Mouse (Mus musculus) brain, embryonic 14.5 days (tissue): Measurements from ENCODE around the gene 2010111I01Rik. TPM values are rescaled to one million over a fixed set of nuclear protein-coding genes. Genes with fewer than 3 reads are reported as not detected.

Experiments
- DNase-seq: peaks from one replicate; pipeline ENCODE4 v3.0.0-alpha.2; 2011; ENCODE audit warnings: low read depth
- CTCF ChIP-seq: fragments of 200-500 bp; IDR thresholded peaks from 2 replicates; pipeline ENCODE4 v1.5.1; 2012; ENCODE audit warnings: inconsistent platforms, mild to moderate bottlenecking, moderate library complexity, borderline replicate concordance; ENCODE audit not compliant: insufficient read depth, insufficient read length; ENCODE audit errors: extremely low read depth
- POLR2A ChIP-seq: fragments of 200-500 bp; IDR thresholded peaks from 2 replicates; pipeline ENCODE4 v1.6.1; 2012; ENCODE audit warnings: mild to moderate bottlenecking, inconsistent platforms, borderline replicate concordance; ENCODE audit not compliant: poor library complexity, insufficient read depth, insufficient read length, severe bottlenecking; ENCODE audit errors: extremely low read depth
- polyA plus RNA-seq: library from polyadenylated mRNA; depleted of rRNA; stranded (reverse); fragments of >200 nt; gene quantifications from 2 replicates; pipeline ENCODE4 v1.2.3, GENCODE M21; 2012

The 2010111I01Rik gene
- polyA plus RNA-seq, 1 experiment: 27.2 TPM

DNA sequence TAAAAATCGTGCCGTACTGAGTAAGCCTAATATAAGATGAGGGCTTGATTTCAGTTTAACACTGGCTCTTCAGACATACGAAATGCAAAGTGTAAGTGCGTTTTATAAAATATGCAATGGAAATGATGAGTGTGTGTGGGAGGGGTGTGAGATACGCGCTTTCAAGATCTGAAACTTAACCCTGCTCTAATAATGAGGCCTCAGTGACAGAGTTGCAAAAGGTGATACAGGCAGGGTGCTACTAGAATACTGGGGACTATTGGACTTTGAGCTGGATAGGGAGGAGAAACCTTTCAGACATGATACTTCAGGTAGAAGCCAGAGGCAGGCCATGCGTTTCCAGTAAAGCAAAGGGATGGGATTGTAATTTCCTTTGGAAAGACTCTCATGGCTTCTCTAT lies 273.4 kb downstream of the 2010111I01Rik start:
- TF ChIP-seq POLR2A (no peak), CTCF (no peak)

GRCm38 (mm10) chr13:63239301-63239804 lies 274.7 kb downstream of the 2010111I01Rik start:
- TF ChIP-seq CTCF (no peak), POLR2A (no peak)
- peak; percentile 61 for DNase-seq

More for the DNA sequence above, 273.4 kb downstream of the 2010111I01Rik start:
- DNase-seq: no peak

GRCm38 (mm10) chr13:63239877-63240671 lies 275.4 kb downstream of the 2010111I01Rik start:
- TF ChIP-seq POLR2A (0 out of 2 replicates have a peak, but pooled peaks have one; percentile 12), CTCF (no peak)

GRCm38 (mm10) chr13:63240835-63241234 lies 276.1 kb downstream of the 2010111I01Rik start:
- TF ChIP-seq CTCF: no peak
- DNase-seq: no peak

More at GRCm38 (mm10) chr13:63239877-63240671, 275.4 kb downstream of the 2010111I01Rik start:
- DNase-seq: peak; percentile 78

- no peak for DNase-seq
- TF ChIP-seq CTCF (no peak), POLR2A (no peak)
Measured at GRCm38 (mm10) chr13:63241665-63242064, 277.0 kb downstream of the 2010111I01Rik start.

DNA sequence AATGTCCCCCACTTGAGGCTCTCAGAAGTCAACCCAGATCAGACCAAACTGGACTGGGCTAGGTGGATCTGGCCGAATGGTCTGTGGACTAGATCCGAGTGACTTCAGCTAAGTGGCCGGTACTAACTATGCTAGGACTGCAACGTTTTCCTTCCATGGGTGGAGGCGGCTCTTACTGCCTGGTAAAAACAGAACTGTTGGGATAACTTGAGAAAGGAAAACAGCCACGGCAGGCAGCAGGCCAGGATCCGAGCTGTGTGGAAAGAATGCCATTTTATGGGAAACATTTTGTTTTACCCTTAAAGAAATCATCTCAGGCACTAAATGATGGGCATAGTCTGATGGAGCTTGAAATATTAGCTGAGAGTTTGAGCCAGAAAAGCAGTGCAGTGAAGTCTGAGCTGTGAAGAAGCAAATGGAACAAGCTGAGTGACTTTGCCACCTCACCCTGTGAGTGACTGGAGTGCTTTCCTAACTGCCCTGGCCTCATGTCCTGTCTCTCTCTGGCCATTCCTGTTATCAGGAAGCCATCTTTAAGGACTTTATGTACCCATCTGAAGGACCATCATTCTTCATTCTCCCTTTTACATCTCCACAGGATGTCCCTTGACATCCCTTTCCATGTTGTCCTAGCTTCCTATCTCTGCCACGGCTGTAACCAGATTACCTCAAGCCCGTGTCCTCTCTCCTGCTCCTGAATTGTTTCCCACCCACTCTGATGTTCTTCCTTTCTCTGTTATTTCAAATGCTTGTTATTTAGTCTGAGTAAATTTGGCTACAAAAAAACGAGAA lies 277.9 kb downstream of the 2010111I01Rik start:
- TF ChIP-seq POLR2A (no peak), CTCF (no peak)
- no peak for DNase-seq

DNA sequence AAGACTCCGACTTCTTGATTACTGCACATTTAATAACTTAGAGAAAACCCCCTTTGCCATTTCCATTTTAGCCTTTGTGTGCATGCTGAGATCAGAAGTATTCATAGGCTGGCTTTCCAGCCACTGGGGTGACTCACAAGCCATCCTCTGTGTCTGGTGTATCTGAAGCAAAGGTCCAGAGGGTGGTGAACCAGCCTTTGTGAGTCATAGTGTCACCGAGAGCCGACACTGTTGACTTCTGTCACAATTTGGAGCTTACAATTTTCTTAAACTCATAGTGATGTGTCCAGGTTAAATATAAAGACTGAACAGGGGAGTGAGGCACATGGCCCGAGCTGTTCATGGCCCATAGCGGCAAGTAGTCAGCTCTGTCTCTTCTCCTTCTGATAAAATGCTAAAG lies 278.9 kb downstream of the 2010111I01Rik start:
- DNase-seq: no peak
- TF ChIP-seq POLR2A: no peak
- TF ChIP-seq CTCF: no peak

- peak; percentile 30 for DNase-seq
- TF ChIP-seq CTCF: no peak
- TF ChIP-seq POLR2A: no peak
Measured at GRCm38 (mm10) chr13:63244425-63244824, 279.7 kb downstream of the 2010111I01Rik start.

GRCm38 (mm10) chr13:63245218-63245617 lies 280.5 kb downstream of the 2010111I01Rik start:
- TF ChIP-seq CTCF: no peak
- TF ChIP-seq POLR2A: no peak
- DNase-seq: no peak

DNA sequence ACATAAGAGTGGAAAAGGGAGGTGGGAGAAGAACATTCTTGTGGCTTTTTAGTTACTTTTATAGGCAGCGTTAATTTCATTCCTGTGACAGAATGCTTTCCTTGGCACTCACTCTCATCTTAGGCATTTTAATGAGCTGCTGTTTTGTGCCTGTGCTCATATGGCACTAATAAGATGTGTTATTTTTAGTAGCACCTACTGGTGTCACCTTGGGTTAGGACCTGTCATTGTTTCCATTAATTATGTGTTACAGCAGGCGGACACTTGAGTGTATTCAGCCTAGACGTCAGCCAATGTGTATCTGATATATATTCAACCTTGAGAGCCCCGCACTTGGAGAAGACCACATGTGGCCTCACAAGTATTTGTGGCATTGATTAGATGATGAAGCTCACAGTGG lies 281.1 kb downstream of the 2010111I01Rik start:
- no peak for TF ChIP-seq POLR2A
- DNase-seq: peak; percentile 68

DNA sequence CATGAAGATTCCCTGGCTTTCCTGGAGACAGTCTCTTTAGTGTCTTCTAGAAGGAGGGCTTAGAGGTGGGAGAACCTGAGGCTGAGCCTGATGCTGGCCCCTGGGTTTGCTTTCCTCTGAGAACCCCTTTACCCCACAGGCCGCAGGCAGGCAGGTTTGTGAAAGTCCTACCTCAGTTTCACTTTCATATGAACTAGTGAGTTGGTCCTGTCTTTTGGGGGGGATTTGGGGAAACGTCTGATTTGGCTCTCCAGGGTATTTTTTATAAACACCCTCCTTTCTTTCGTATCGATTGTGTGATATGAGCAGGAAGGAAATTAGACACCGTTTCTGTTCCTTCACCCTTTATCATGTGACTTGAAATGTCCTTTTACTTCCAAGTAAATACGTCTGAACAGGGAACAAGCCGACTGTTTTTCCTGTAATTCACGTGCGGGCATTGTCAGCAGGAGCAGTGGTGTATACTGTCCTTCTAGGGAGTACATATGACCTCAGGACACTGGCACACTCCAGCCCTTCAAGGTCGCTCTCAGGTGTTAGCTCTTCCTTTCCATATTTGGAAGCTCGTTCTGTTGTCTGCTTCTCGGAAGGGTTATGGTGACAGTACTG lies 281.7 kb downstream of the 2010111I01Rik start:
- DNase-seq: no peak
- TF ChIP-seq POLR2A: no peak
- TF ChIP-seq CTCF: no peak
